Mouse (Mus musculus) MEL (cell line): ENCODE measurements at regions not wholly inside any gene's neighbourhood (a gene's known extent, or its start where the extent isn't known, plus 50 kb on each side); places are given as distances from the start of the nearest gene placed in this dataset.

Experiments used
- DNase-seq: peaks from one replicate; pipeline ENCODE4 v3.0.0; 2011; ENCODE audit warnings: low read depth, low spot score
- H3K27ac ChIP-seq: 2 replicates; pipeline ENCODE4 v1.5.1; 2012; ENCODE audit warnings: low read depth, mild to moderate bottlenecking, control low read depth, low read length, moderate library complexity; ENCODE audit not compliant: control insufficient read depth
- H3K27me3 ChIP-seq, 2 experiments: fragments of 150-350 bp in 1 of 2; sonication (generic) in 1 of 2; 2 replicates each; pipeline ENCODE4 v1.6.1; 2012; ENCODE audit warnings: low read length in 2 of 2, mild to moderate bottlenecking in 2 of 2, improper control_type of control experiment in 1 of 2, moderate library complexity in 1 of 2; ENCODE audit not compliant: insufficient read depth in 2 of 2, control insufficient read depth in 1 of 2
- H3K36me3 ChIP-seq, 2 experiments: 2 replicates each; pipeline ENCODE4 v1.6.1; 2012 to 2014; ENCODE audit warnings: low read length in 2 of 2, improper control_type of control experiment in 1 of 2, inconsistent platforms in 1 of 2, mild to moderate bottlenecking in 1 of 2; ENCODE audit not compliant: insufficient read depth in 2 of 2, control insufficient read depth in 1 of 2
- H3K4me1 ChIP-seq, 2 experiments: fragments of 150-350 bp in 1 of 2; sonication (generic) in 1 of 2; 2 replicates each; pipeline ENCODE4 v1.6.1; 2012; ENCODE audit warnings: low read length in 2 of 2, improper control_type of control experiment in 1 of 2, mild to moderate bottlenecking in 1 of 2; ENCODE audit not compliant: insufficient read depth in 2 of 2, control insufficient read depth in 1 of 2
- H3K4me3 ChIP-seq, 2 experiments: fragments of 150-350 bp in 1 of 2; sonication (generic) in 1 of 2; 2 replicates each; pipeline ENCODE4 v1.5.1; 2012; ENCODE audit warnings: low read depth in 2 of 2, low read length in 2 of 2, mild to moderate bottlenecking in 2 of 2, moderate library complexity in 2 of 2, control low read depth in 1 of 2, improper control_type of control experiment in 1 of 2; ENCODE audit not compliant: control insufficient read depth in 1 of 2, insufficient read depth in 1 of 2
- H3K79me2 ChIP-seq: 2 replicates; pipeline ENCODE4 v1.6.1; 2012; ENCODE audit warnings: mild to moderate bottlenecking, low read length, moderate library complexity; ENCODE audit not compliant: control insufficient read depth, poor library complexity, insufficient read depth
- H3K9ac ChIP-seq: 2 replicates; pipeline ENCODE4 v1.6.1; 2012; ENCODE audit warnings: low read depth, mild to moderate bottlenecking, control low read depth, low read length, moderate library complexity; ENCODE audit not compliant: control insufficient read depth, poor library complexity, severe bottlenecking
- H3K9me3 ChIP-seq: fragments of 150-350 bp; sonication (generic); replicated peaks from 2 replicates; pipeline ENCODE4 v1.6.1; 2012; ENCODE audit warnings: mild to moderate bottlenecking, low read length, improper control_type of control experiment, moderate library complexity; ENCODE audit not compliant: insufficient read depth
- BHLHE40 ChIP-seq: IDR thresholded peaks from 2 replicates; pipeline ENCODE4 v1.6.1; 2012; ENCODE audit warnings: low read depth, mild to moderate bottlenecking, inconsistent platforms, low read length, improper control_type of control experiment, borderline replicate concordance
- CTCF ChIP-seq, 3 experiments: IDR thresholded peaks in 2 of 3; conservative IDR thresholded peaks in 1 of 3; 2 replicates each; pipeline ENCODE4 v1.5.1; 2011 to 2012; ENCODE audit warnings: low read length in 3 of 3, low read depth in 2 of 3, mild to moderate bottlenecking in 2 of 3, improper control_type of control experiment in 1 of 3, inconsistent platforms in 1 of 3, mixed read lengths in 1 of 3, moderate library complexity in 1 of 3; ENCODE audit not compliant: control insufficient read depth in 1 of 3, insufficient read depth in 1 of 3, poor library complexity in 1 of 3, severe bottlenecking in 1 of 3
- E2F4 ChIP-seq: IDR thresholded peaks from 2 replicates; pipeline ENCODE4 v1.6.1; 2011; ENCODE audit warnings: low read depth, low read length, improper control_type of control experiment, borderline replicate concordance
- ELF1 ChIP-seq: IDR thresholded peaks from 2 replicates; pipeline ENCODE4 v1.6.1; 2014; ENCODE audit warnings: low read depth, mild to moderate bottlenecking, inconsistent platforms, low read length, improper control_type of control experiment, moderate library complexity
- GABPA ChIP-seq: IDR thresholded peaks from 2 replicates; pipeline ENCODE4 v1.6.1; 2012; ENCODE audit warnings: low read depth, mild to moderate bottlenecking, inconsistent platforms, low read length, improper control_type of control experiment, moderate library complexity
- HCFC1 ChIP-seq: IDR thresholded peaks from 2 replicates; pipeline ENCODE4 v1.6.1; 2012; ENCODE audit warnings: low read depth, mild to moderate bottlenecking, inconsistent platforms, low read length, improper control_type of control experiment, moderate library complexity
- JUND ChIP-seq: IDR thresholded peaks from 2 replicates; pipeline ENCODE4 v1.6.1; 2011; ENCODE audit warnings: low read depth, mild to moderate bottlenecking, improper control_type of control experiment, low read length
- KAT2A ChIP-seq: conservative IDR thresholded peaks from 2 replicates; pipeline ENCODE4 v1.6.1; 2012; ENCODE audit warnings: low read depth, low read length, improper control_type of control experiment, inconsistent platforms
- MEF2A ChIP-seq: IDR thresholded peaks from 2 replicates; pipeline ENCODE4 v1.6.1; 2014; ENCODE audit warnings: low read depth, mild to moderate bottlenecking, inconsistent platforms, low read length, improper control_type of control experiment; ENCODE audit not compliant: poor library complexity, insufficient replicate concordance, severe bottlenecking; ENCODE audit errors: extremely low read depth
- MXI1 ChIP-seq: IDR thresholded peaks from 2 replicates; pipeline ENCODE4 v1.6.1; 2011; ENCODE audit warnings: mild to moderate bottlenecking, low read depth, low read length, improper control_type of control experiment
- POLR2AphosphoS2 ChIP-seq: IDR thresholded peaks from 2 replicates; pipeline ENCODE4 v1.6.1; 2011; ENCODE audit warnings: low read length, improper control_type of control experiment
- POLR2AphosphoS5 ChIP-seq: IDR thresholded peaks from 2 replicates; pipeline ENCODE4 v1.6.1; 2012; ENCODE audit warnings: low read depth, borderline replicate concordance, mild to moderate bottlenecking, inconsistent platforms, low read length, moderate library complexity, mixed read lengths
- RAD21 ChIP-seq: IDR thresholded peaks from 2 replicates; pipeline ENCODE4 v1.6.1; 2011; ENCODE audit warnings: mild to moderate bottlenecking, low read depth, low read length, improper control_type of control experiment
- SIN3A ChIP-seq: IDR thresholded peaks from 2 replicates; pipeline ENCODE4 v1.6.1; 2012; ENCODE audit warnings: low read length, improper control_type of control experiment, inconsistent platforms
- TBP ChIP-seq: IDR thresholded peaks from 2 replicates; pipeline ENCODE4 v1.8.0; 2011; ENCODE audit warnings: low read depth, low read length, improper control_type of control experiment
- TCF12 ChIP-seq: IDR thresholded peaks from 2 replicates; pipeline ENCODE4 v1.6.1; 2014; ENCODE audit warnings: low read depth, mild to moderate bottlenecking, inconsistent platforms, low read length, improper control_type of control experiment, moderate library complexity
- ZNF384 ChIP-seq: IDR thresholded peaks from 2 replicates; pipeline ENCODE4 v1.6.1; 2012; ENCODE audit warnings: low read depth, mild to moderate bottlenecking, inconsistent platforms, low read length, improper control_type of control experiment

GRCm38 (mm10) chr10:60995908-60996640 is 93.1 kb upstream of the Pcbd1 start:
- H3K36me3 ChIP-seq: no peaks in the 10 kb centered on the region
- H3K27ac ChIP-seq: no peak overlapping the region
- TF ChIP-seq GABPA (no peak), TBP (no peak), BHLHE40 (no peak), KAT2A (no peak), POLR2AphosphoS5 (no peak), MXI1 (no peak), MEF2A (no peak), POLR2AphosphoS2 (no peak), E2F4 (no peak), SIN3A (no peak), ELF1 (no peak)
- no peaks in the 10 kb centered on the region for H3K9me3 ChIP-seq
- no peak overlapping the region for H3K9ac ChIP-seq
- no peak overlapping the region for H3K4me3 ChIP-seq
- no peaks in the 10 kb centered on the region for H3K79me2 ChIP-seq
- no peak for DNase-seq
- no peaks in the 10 kb centered on the region for H3K4me1 ChIP-seq
- no peaks in the 10 kb centered on the region for H3K27me3 ChIP-seq

- Histone ChIP-seq H3K9ac (no peak overlapping the region), H3K27ac (no peak overlapping the region), H3K27me3 (no peaks in the 10 kb centered on the region), H3K4me3 (no peak overlapping the region), H3K4me1 (no peaks in the 10 kb centered on the region), H3K79me2 (no peaks in the 10 kb centered on the region), H3K9me3 (no peaks in the 10 kb centered on the region), H3K36me3 (no peaks in the 10 kb centered on the region)
- no peak for TF ChIP-seq ZNF384
- no peak for TF ChIP-seq RAD21
- TF ChIP-seq TCF12: no peak
- TF ChIP-seq POLR2AphosphoS5: no peak
- no peak for TF ChIP-seq HCFC1
- no peak for TF ChIP-seq JUND
- TF ChIP-seq CTCF (IDR thresholded peaks at IDR 0.05 in 2 of 3, conservative IDR thresholded peaks at IDR 0.05 in 1 of 3; ENCODE audit: control insufficient read depth in 1 of 3, insufficient read depth in 1 of 3, low read depth in 2 of 3, low read length in 3 of 3, poor library complexity in 1 of 3, severe bottlenecking in 1 of 3): no peak
- DNase-seq: no peak
Observed at GRCm38 (mm10) chr10:60985109-60985576, 104.0 kb upstream of the Pcbd1 start.
